Mouse (Mus musculus): Measurements from ENCODE around the gene Ap1g2.

Ap1g2 gene

GRCm38 (mm10) chr14:55113351-55113974, 7.1 kb upstream of the Ap1g2 start:
- peak; percentile 61 for DNase-seq

- peak; percentile 36 for DNase-seq
Observed at GRCm38 (mm10) chr14:55111720-55112119, 5.3 kb upstream of the Ap1g2 start.

GRCm38 (mm10) chr14:55110076-55110475, 3.7 kb upstream of the Ap1g2 start:
- no peak for DNase-seq

GRCm38 (mm10) chr14:55109048-55109873, 2.9 kb upstream of the Ap1g2 start:
- no peak for DNase-seq

GRCm38 (mm10) chr14:55108202-55108870, 1.9 kb upstream of the Ap1g2 start:
- no peak for DNase-seq

GRCm38 (mm10) chr14:55106990-55107389, 597 bp upstream of the Ap1g2 start:
- no peak for DNase-seq

GRCm38 (mm10) chr14:55105386-55105785, 1.0 kb downstream of the Ap1g2 start:
- DNase-seq = no peak

GRCm38 (mm10) chr14:55104365-55104764, 2.0 kb downstream of the Ap1g2 start:
- no peak for DNase-seq

GRCm38 (mm10) chr14:55102253-55102785, 4.1 kb downstream of the Ap1g2 start:
- DNase-seq = no peak

- peak; percentile 78 for DNase-seq
Observed at GRCm38 (mm10) chr14:55101592-55101991, 4.8 kb downstream of the Ap1g2 start.

GRCm38 (mm10) chr14:55098067-55098466, 8.3 kb downstream of the Ap1g2 start:
- no peak for DNase-seq

- no peak for DNase-seq
Observed at GRCm38 (mm10) chr14:55097646-55098045, 8.7 kb downstream of the Ap1g2 start.

- no peak for DNase-seq
Observed at GRCm38 (mm10) chr14:55096573-55097087, 9.8 kb downstream of the Ap1g2 start.

GRCm38 (mm10) chr14:55095671-55096070, 10.7 kb downstream of the Ap1g2 start:
- no peak for DNase-seq

GRCm38 (mm10) chr14:55095263-55095662, 11.1 kb downstream of the Ap1g2 start:
- DNase-seq = no peak

- DNase-seq = peak; percentile 85
Observed at GRCm38 (mm10) chr14:55094704-55095231, 11.6 kb downstream of the Ap1g2 start, which contains the start of gene Thtpa. Thtpa (plus strand) TSS chr14:55094784.

GRCm38 (mm10) chr14:55093927-55094326, 12.5 kb downstream of the Ap1g2 start:
- DNase-seq = no peak

GRCm38 (mm10) chr14:55092011-55092577, 14.3 kb downstream of the Ap1g2 start, which contains the start of gene Zfhx2:
Zfhx2 (minus strand) TSS chr14:55092324.
- DNase-seq = peak; percentile 95

- no peak for DNase-seq
Observed at GRCm38 (mm10) chr14:55091209-55091865, 15.1 kb downstream of the Ap1g2 start.

GRCm38 (mm10) chr14:55089199-55089947, 17.0 kb downstream of the Ap1g2 start:
- DNase-seq = no peak

- DNase-seq = no peak
Observed at GRCm38 (mm10) chr14:55086009-55086514, 20.3 kb downstream of the Ap1g2 start.

All from cerebellum, adult 8-10 months (tissue).